Mouse (Mus musculus) CH12.LX (cell line): ENCODE data around the gene Bspry. TPM values are rescaled to one million over a fixed set of nuclear protein-coding genes. Genes with fewer than 3 reads are reported as not detected.

Experiments
- DNase-seq: peaks from one replicate; pipeline ENCODE4 v3.0.0-alpha.2; 2013; ENCODE audit errors: extremely low read depth
- H3K27ac ChIP-seq: 2 replicates; pipeline ENCODE4 v1.5.1; 2012; ENCODE audit warnings: low read depth, mild to moderate bottlenecking, control low read depth, moderate library complexity; ENCODE audit not compliant: insufficient read depth
- H3K27me3 ChIP-seq: replicated peaks from 2 replicates; pipeline ENCODE3; 2012; ENCODE audit warnings: inconsistent platforms
- H3K36me3 ChIP-seq, 2 experiments: replicated peaks in 1 of 2; 2 replicates each; pipeline versions ENCODE3 to v1.6.1; 2012; ENCODE audit warnings: inconsistent platforms in 1 of 2, low read length in 1 of 2, mild to moderate bottlenecking in 1 of 2, mixed read lengths in 1 of 2, moderate library complexity in 1 of 2; ENCODE audit not compliant: control insufficient read depth in 1 of 2, insufficient read depth in 1 of 2
- H3K4me1 ChIP-seq, 2 experiments: 2 replicates each; pipeline ENCODE4 v1.6.1; 2012; ENCODE audit warnings: inconsistent platforms in 1 of 2, moderate library complexity in 1 of 2; ENCODE audit not compliant: insufficient read depth in 2 of 2, control insufficient read depth in 1 of 2
- H3K4me2 ChIP-seq: 2 replicates; pipeline ENCODE4 v1.6.1; 2012; ENCODE audit warnings: low read depth, mild to moderate bottlenecking, control low read depth; ENCODE audit not compliant: poor library complexity, insufficient read depth, severe bottlenecking
- H3K4me3 ChIP-seq, 3 experiments: fragments of 150-350 bp in 1 of 3; sonication (generic) in 1 of 3; replicated peaks in 1 of 3; 2 replicates each; pipeline versions ENCODE3 to v1.5.1; 2011 to 2012; ENCODE audit warnings: low read depth in 2 of 3, low read length in 2 of 3, mild to moderate bottlenecking in 2 of 3, moderate library complexity in 2 of 3, control low read depth in 1 of 3, improper control_type of control experiment in 1 of 3, inconsistent platforms in 1 of 3, mixed read lengths in 1 of 3; ENCODE audit not compliant: poor library complexity in 1 of 3
- H3K79me2 ChIP-seq: replicated peaks from 2 replicates; pipeline ENCODE4 v1.6.1; 2012; ENCODE audit warnings: mild to moderate bottlenecking, moderate library complexity; ENCODE audit not compliant: control insufficient read depth, poor library complexity, insufficient read depth, severe bottlenecking; ENCODE audit errors: extremely low read depth
- H3K9ac ChIP-seq: 2 replicates; pipeline ENCODE4 v1.6.1; 2012; ENCODE audit warnings: low read depth, mild to moderate bottlenecking, control low read depth, moderate library complexity; ENCODE audit not compliant: insufficient read depth
- H3K9me3 ChIP-seq: replicated peaks from 2 replicates; pipeline ENCODE3; 2012; ENCODE audit warnings: low read length, inconsistent platforms, mixed read lengths
- BHLHE40 ChIP-seq: IDR thresholded peaks from 2 replicates; pipeline ENCODE4 v1.6.1; 2011; ENCODE audit warnings: mild to moderate bottlenecking, low read depth, low read length, improper control_type of control experiment
- CHD1 ChIP-seq: IDR thresholded peaks from 2 replicates; pipeline ENCODE4 v1.6.1; 2012; ENCODE audit warnings: low read depth, low read length, improper control_type of control experiment, inconsistent platforms
- E2F4 ChIP-seq: IDR thresholded peaks from 2 replicates; pipeline ENCODE4 v1.6.1; 2011; ENCODE audit warnings: low read depth, low read length, improper control_type of control experiment; ENCODE audit not compliant: insufficient replicate concordance
- ELF1 ChIP-seq: IDR thresholded peaks from 2 replicates; pipeline ENCODE4 v1.6.1; 2014; ENCODE audit warnings: low read depth, mild to moderate bottlenecking, inconsistent platforms, low read length, improper control_type of control experiment
- EP300 ChIP-seq: IDR thresholded peaks from 2 replicates; pipeline ENCODE4 v1.6.1; 2011; ENCODE audit warnings: low read length, improper control_type of control experiment
- HCFC1 ChIP-seq: IDR thresholded peaks from 2 replicates; pipeline ENCODE4 v1.6.1; 2012; ENCODE audit warnings: low read depth, mild to moderate bottlenecking, inconsistent platforms, low read length, improper control_type of control experiment
- JUN ChIP-seq: IDR thresholded peaks from 2 replicates; pipeline ENCODE4 v1.6.1; 2011; ENCODE audit warnings: low read depth, mild to moderate bottlenecking, low read length, improper control_type of control experiment, moderate library complexity; ENCODE audit not compliant: insufficient read depth
- KAT2A ChIP-seq: IDR thresholded peaks from 2 replicates; pipeline ENCODE4 v1.6.1; 2012; ENCODE audit warnings: low read length, improper control_type of control experiment, inconsistent platforms; ENCODE audit not compliant: insufficient replicate concordance
- MAFK ChIP-seq: IDR thresholded peaks from 2 replicates; pipeline ENCODE4 v1.6.1; 2011; ENCODE audit warnings: low read length, improper control_type of control experiment; ENCODE audit not compliant: insufficient replicate concordance
- MAX ChIP-seq: IDR thresholded peaks from 2 replicates; pipeline ENCODE4 v1.6.1; 2011; ENCODE audit warnings: low read length, improper control_type of control experiment
- MAZ ChIP-seq: IDR thresholded peaks from 2 replicates; pipeline ENCODE4 v1.6.1; 2012; ENCODE audit warnings: low read depth, mild to moderate bottlenecking, inconsistent platforms, low read length, improper control_type of control experiment, moderate library complexity
- MEF2A ChIP-seq: IDR thresholded peaks from 2 replicates; pipeline ENCODE4 v1.6.1; 2014; ENCODE audit warnings: low read depth, mild to moderate bottlenecking, inconsistent platforms, low read length, improper control_type of control experiment, borderline replicate concordance
- MXI1 ChIP-seq: IDR thresholded peaks from 2 replicates; pipeline ENCODE4 v1.6.1; 2011; ENCODE audit warnings: mild to moderate bottlenecking, low read depth, low read length, improper control_type of control experiment
- POLR2A ChIP-seq: IDR thresholded peaks from 2 replicates; pipeline ENCODE4 v1.6.1; 2011; ENCODE audit warnings: low read depth, mild to moderate bottlenecking, improper control_type of control experiment, low read length
- POLR2AphosphoS2 ChIP-seq: IDR thresholded peaks from 2 replicates; pipeline ENCODE4 v1.6.1; 2011; ENCODE audit warnings: low read depth, low read length, improper control_type of control experiment
- RAD21 ChIP-seq: IDR thresholded peaks from 2 replicates; pipeline ENCODE4 v1.6.1; 2011; ENCODE audit warnings: low read depth, mild to moderate bottlenecking, low read length, improper control_type of control experiment, moderate library complexity
- RCOR1 ChIP-seq: conservative IDR thresholded peaks from 2 replicates; pipeline ENCODE4 v1.6.1; 2012; ENCODE audit warnings: low read depth, mild to moderate bottlenecking, inconsistent platforms, low read length, improper control_type of control experiment
- TBP ChIP-seq: conservative IDR thresholded peaks from 2 replicates; pipeline ENCODE4 v1.6.1; 2011; ENCODE audit warnings: low read depth, low read length, improper control_type of control experiment
- TCF12 ChIP-seq: IDR thresholded peaks from 2 replicates; pipeline ENCODE4 v1.6.1; 2014; ENCODE audit warnings: low read depth, mild to moderate bottlenecking, inconsistent platforms, low read length, improper control_type of control experiment
- USF2 ChIP-seq: conservative IDR thresholded peaks from 2 replicates; pipeline ENCODE4 v1.6.1; 2011; ENCODE audit warnings: low read depth, low read length, improper control_type of control experiment
- ZMIZ1 ChIP-seq: IDR thresholded peaks from 2 replicates; pipeline ENCODE4 v1.6.1; 2012; ENCODE audit warnings: low read depth, mild to moderate bottlenecking, inconsistent platforms, low read length, improper control_type of control experiment
- ZNF384 ChIP-seq: IDR thresholded peaks from 2 replicates; pipeline ENCODE4 v1.6.1; 2012; ENCODE audit warnings: low read depth, low read length, improper control_type of control experiment, inconsistent platforms
- dilution Hi-C: fragments of 300-500 bp; cut with MboI; formaldehyde crosslinking; loops from 2 replicates; pipeline ENCODE4 v1.14.3; 2020; ENCODE audit warnings: low sequenced_read_pairs; ENCODE audit not compliant: extremely low pct_unique_long_range_greater_than_20kb, extremely low pct_ligation_motif_present
- in situ Hi-C: fragments of 300-500 bp; cut with MboI; formaldehyde crosslinking; loops from 3 replicates; pipeline ENCODE4 v1.14.3; 2019; ENCODE audit warnings: low sequenced_read_pairs, low pct_ligation_motif_present, low pct_unique_long_range_greater_than_20kb, mixed read lengths
- polyA plus RNA-seq: library from polyadenylated mRNA; unstranded; fragments of >175 nt; gene quantifications from 2 replicates; pipeline ENCODE4 v1.2.1, GENCODE M21; 2012; ENCODE audit warnings: low read depth; ENCODE audit not compliant: insufficient read length
- total RNA-seq, 2 experiments: library from RNA; depleted of rRNA; stranded (reverse); fragments of 300-350 nt in 1 of 2; fragments of >200 nt in 1 of 2; gene quantifications; 2 replicates each; pipeline ENCODE4 v1.2.3; 2012 to 2014

Gene Bspry
- total and polyA plus RNA-seq, 3 experiments: 0.86 to 1.2 (median 1.1) TPM

DNA sequence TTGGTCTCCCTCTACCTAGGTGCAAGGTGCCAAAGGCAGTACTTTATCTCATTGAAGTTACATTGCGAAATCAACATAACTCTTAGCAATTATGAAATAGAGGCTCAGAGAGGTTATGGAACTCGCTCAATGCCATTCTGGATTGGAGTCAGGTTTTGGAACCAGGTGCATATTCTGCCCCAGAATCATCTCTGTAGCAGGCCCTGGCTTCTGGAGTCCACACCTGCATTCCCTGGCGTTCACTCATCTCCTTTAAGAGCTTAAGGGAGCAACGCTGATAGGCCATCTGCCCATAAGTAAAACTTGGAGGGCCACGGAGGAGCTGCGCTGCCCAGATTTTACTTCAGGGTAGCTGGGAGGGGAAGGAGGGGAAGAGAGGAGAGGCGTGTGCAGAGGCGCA, 37.2 kb downstream of the Bspry start:
- H3K9me3 ChIP-seq: no peaks in the 10 kb centered on the region
- dilution Hi-C loops: no loop called here
- TF ChIP-seq EP300: no peak
- TF ChIP-seq BHLHE40: no peak
- no peak for TF ChIP-seq MAFK
- TF ChIP-seq RCOR1: no peak
- no peak for TF ChIP-seq ZMIZ1
- TF ChIP-seq TBP: no peak
- TF ChIP-seq USF2: no peak
- no peak for TF ChIP-seq POLR2AphosphoS2
- no peak for TF ChIP-seq TCF12
- TF ChIP-seq HCFC1: no peak
- no peak for TF ChIP-seq MAX
- no peak for TF ChIP-seq RAD21
- TF ChIP-seq, all 38 proteins: peak for 0
- Histone ChIP-seq H3K9ac (no peak overlapping the region), H3K4me3 (no peak overlapping the region), H3K4me1 (peaks cover 9 to 42% of the 10 kb centered on the region in 2 experiments), H3K4me2 (0 out of 2 replicates have a peak overlapping the region, but pooled peaks have one; percentile 92), H3K27me3 (no peaks in the 10 kb centered on the region), H3K27ac (no peak overlapping the region), H3K79me2 (no peaks in the 10 kb centered on the region; the same call in 1 of the 2 replicates), H3K36me3 (peaks cover 20 to 41% of the 10 kb centered on the region in 2 experiments)
- in situ Hi-C loops: loop anchor here (10.0 kb wide), 1 partner anchor 172 kb away; no protein-coding TSS in a partner anchor
- no peak for DNase-seq

DNA sequence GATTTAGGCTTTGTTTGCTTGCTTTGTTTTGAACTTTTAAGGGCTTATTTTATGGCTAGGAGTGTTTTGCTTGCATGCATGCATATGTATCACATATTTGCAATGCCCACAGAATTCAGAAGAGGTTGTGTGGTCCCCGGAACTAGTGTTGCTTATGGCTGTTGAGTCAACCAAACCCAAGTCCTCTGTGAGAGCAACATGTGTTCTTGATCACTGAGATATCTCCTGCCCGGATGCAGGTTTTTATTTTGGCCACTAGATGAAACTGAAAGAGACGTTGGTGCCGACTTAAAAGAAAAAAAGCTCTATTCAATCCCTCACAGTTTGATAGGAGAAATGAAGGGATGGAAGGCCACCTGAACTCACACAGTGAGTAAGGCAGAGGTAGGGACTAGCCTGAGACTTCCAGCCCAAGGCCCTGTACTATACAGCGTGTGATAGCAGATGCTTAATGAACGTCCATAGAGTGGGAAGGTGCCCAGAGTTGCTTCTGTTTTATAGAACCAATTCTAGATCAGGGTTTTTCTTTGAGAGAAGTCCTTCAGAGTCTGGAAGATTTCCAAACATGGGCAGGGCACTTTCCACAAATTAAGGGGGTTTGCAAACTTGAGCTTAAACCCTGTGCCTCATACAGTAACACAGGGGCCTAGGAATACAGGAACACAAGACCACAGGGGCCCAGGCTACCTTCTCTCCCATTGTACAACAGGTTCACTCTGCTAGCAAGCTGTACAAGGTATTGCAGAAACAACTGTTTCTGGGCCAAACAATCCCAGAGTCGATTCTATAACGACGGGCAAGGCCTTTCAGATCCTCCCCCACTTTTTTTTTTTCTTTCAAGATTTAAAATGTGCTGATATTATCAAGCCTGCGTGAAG, 37.9 kb downstream of the Bspry start:
- dilution Hi-C loops: no loop called here
- H3K27ac ChIP-seq: no peak overlapping the region
- H3K79me2 ChIP-seq: no peaks in the 10 kb centered on the region; the same call in 1 of the 2 replicates
- TF ChIP-seq MEF2A (no peak), MXI1 (peak; percentile 45; the same call in 1 of the 2 replicates), ZNF384 (0 out of 2 replicates have a peak, but pooled peaks have one; percentile 8), E2F4 (no peak), ELF1 (no peak; the same call in 1 of the 2 replicates), MAZ (no peak), POLR2A (no peak), TCF12 (no peak), KAT2A (no peak), JUN (no peak), CHD1 (no peak), RAD21 (no peak), TBP (no peak)
- TF ChIP-seq, all 38 proteins: peak for 2
- DNase-seq: no peak
- peak overlapping the region; percentile 89 for H3K9ac ChIP-seq
- peaks cover 9 to 42% of the 10 kb centered on the region in 2 experiments for H3K4me1 ChIP-seq
- no peaks in the 10 kb centered on the region for H3K9me3 ChIP-seq
- H3K27me3 ChIP-seq: no peaks in the 10 kb centered on the region
- H3K4me2 ChIP-seq: peak overlapping the region; percentile 92
- in situ Hi-C loops: loop anchor here (10.0 kb wide), 1 partner anchor 173 kb away; no protein-coding TSS in a partner anchor
- peaks cover 13 to 39% of the 10 kb centered on the region in 2 experiments for H3K36me3 ChIP-seq
- peak overlapping the region in 2 of 3 experiments; percentile 61 to 83 for H3K4me3 ChIP-seq
